Mouse (Mus musculus) myocyte (in vitro differentiated cells): ENCODE measurements around the gene Ovol2.

Source experiments
- MAX ChIP-seq: IDR thresholded peaks from one replicate; pipeline ENCODE4 v1.6.1; 2011; ENCODE audit warnings: low read depth, mild to moderate bottlenecking, control low read depth
- MYOD1 ChIP-seq, 3 experiments: IDR thresholded peaks; one replicate each; pipeline ENCODE4 v1.6.1; 2011; ENCODE audit warnings: control low read depth in 2 of 3, low read depth in 2 of 3, mild to moderate bottlenecking in 2 of 3, moderate library complexity in 1 of 3; ENCODE audit not compliant: insufficient read length in 2 of 3, control insufficient read depth in 1 of 3
- MYOG ChIP-seq, 3 experiments: IDR thresholded peaks; one replicate each; pipeline ENCODE4 v1.6.1; 2011; ENCODE audit warnings: control low read depth in 2 of 3, low read depth in 2 of 3, mild to moderate bottlenecking in 2 of 3; ENCODE audit not compliant: insufficient read length in 2 of 3, control insufficient read depth in 1 of 3, insufficient read depth in 1 of 3
- POLR2A ChIP-seq: IDR thresholded peaks from one replicate; pipeline ENCODE4 v1.6.1; 2011; ENCODE audit warnings: low read depth, mild to moderate bottlenecking, control low read depth, moderate library complexity; ENCODE audit not compliant: insufficient read length
- POLR2AphosphoS2 ChIP-seq: IDR thresholded peaks from one replicate; pipeline ENCODE4 v1.6.1; 2011; ENCODE audit warnings: low read depth, control low read depth; ENCODE audit not compliant: insufficient read length
- REST ChIP-seq: IDR thresholded peaks from one replicate; pipeline ENCODE4 v1.6.1; 2011; ENCODE audit warnings: mild to moderate bottlenecking, control low read depth, moderate library complexity; ENCODE audit not compliant: insufficient read depth, insufficient read length
- TCF12 ChIP-seq: IDR thresholded peaks from one replicate; pipeline ENCODE4 v1.6.1; 2011; ENCODE audit warnings: mild to moderate bottlenecking, control low read depth; ENCODE audit not compliant: poor library complexity, insufficient read depth, severe bottlenecking
- TCF3 ChIP-seq: IDR thresholded peaks from one replicate; pipeline ENCODE4 v1.6.1; 2011; ENCODE audit warnings: low read depth, control low read depth; ENCODE audit not compliant: insufficient read length
- USF1 ChIP-seq: IDR thresholded peaks from one replicate; pipeline ENCODE4 v1.6.1; 2011; ENCODE audit warnings: low read depth, mild to moderate bottlenecking, control low read depth, moderate library complexity

GRCm38 (mm10) chr2:144295145-144295735 is 36.7 kb downstream of the Ovol2 start:
- TF ChIP-seq POLR2A (no peak), POLR2AphosphoS2 (no peak), USF1 (no peak), MYOG (IDR thresholded peaks at IDR 0.05; ENCODE audit: control insufficient read depth in 1 of 3, insufficient read depth in 1 of 3, insufficient read length in 2 of 3, low read depth in 2 of 3) (no peak), MAX (no peak), MYOD1 (IDR thresholded peaks at IDR 0.05; ENCODE audit: control insufficient read depth in 1 of 3, insufficient read length in 2 of 3, low read depth in 2 of 3) (no peak), TCF12 (no peak), TCF3 (no peak), REST (no peak)
